Mouse (Mus musculus): ENCODE data around the gene Kif3b. TPM values are rescaled to one million over a fixed set of nuclear protein-coding genes. Genes with fewer than 3 reads are reported as not detected.
A peak's percentile ranks its signal among the peaks of the same experiment; 100 is the strongest.
"Not testable (repeated sequence)": the region's sequence is repeated elsewhere in the genome, so short reads cannot be mapped to it uniquely, and the experiment has no call there.

Kif3b gene
- polyA plus RNA-seq, 1 experiment = 9.4 TPM

GRCm38 (mm10) chr2:153346221-153347182 lies 55.3 kb downstream of the Kif3b start:
- H3K4me3 ChIP-seq (ENCODE audit: insufficient read depth, low read depth, low read length) = peak overlapping the region; percentile 96
- H3K4me1 ChIP-seq (ENCODE audit: control insufficient read depth, insufficient read depth, insufficient read length, low read length) = peaks cover 11% of the 10 kb centered on the region
- peak overlapping the region; percentile 94 for H3K27ac ChIP-seq (replicated peaks; ENCODE audit: low read depth, low read length)

DNA sequence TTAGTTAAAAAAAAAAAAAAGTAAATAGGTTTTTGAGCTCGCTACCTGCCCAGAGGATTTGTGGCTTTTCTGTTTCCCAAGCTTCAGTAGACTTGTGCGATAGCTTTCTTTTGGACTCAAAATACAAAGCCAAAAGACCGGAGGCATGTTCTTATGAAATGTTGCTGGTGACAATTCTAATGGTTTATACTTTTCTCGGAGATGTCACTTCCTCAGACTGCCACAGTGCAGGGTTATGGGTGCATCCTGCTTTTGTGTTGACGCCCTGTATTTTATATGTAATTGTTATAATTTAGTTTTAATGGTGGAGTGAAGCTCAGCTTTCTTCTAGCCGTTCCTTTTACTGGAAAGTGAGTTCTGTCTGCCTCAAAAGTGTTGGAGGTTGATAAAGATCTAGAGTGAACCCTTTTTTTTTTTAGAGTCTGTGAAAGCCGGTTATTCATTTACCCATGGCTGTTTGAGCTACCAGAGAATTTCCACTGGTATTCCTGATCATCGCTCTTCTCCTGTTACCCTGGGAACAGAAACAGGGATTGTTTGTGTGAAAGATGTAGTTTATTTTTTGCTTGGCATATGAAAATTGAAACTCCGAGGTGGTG lies 56.1 kb downstream of the Kif3b start:
- peaks cover 11% of the 10 kb centered on the region for H3K4me1 ChIP-seq (ENCODE audit: control insufficient read depth, insufficient read depth, insufficient read length, low read length)
- H3K27ac ChIP-seq (replicated peaks; ENCODE audit: low read depth, low read length) = peak overlapping the region; percentile 65
- peak overlapping the region; percentile 96 for H3K4me3 ChIP-seq (ENCODE audit: insufficient read depth, low read depth, low read length)

- Histone ChIP-seq H3K27ac (replicated peaks; ENCODE audit: low read depth, low read length) (no peak overlapping the region), H3K4me3 (ENCODE audit: insufficient read depth, low read depth, low read length) (no peak overlapping the region), H3K4me1 (ENCODE audit: control insufficient read depth, insufficient read depth, insufficient read length, low read length) (peaks cover 11% of the 10 kb centered on the region)
Measured at GRCm38 (mm10) chr2:153348100-153348831, 57.1 kb downstream of the Kif3b start.

- Histone ChIP-seq H3K4me1 (ENCODE audit: control insufficient read depth, insufficient read depth, insufficient read length, low read length) (peaks cover 11% of the 10 kb centered on the region), H3K4me3 (ENCODE audit: insufficient read depth, low read depth, low read length) (no peak overlapping the region; the same call in 1 of the 2 replicates), H3K27ac (replicated peaks; ENCODE audit: low read depth, low read length) (peak overlapping the region; percentile 27)
Measured at GRCm38 (mm10) chr2:153350552-153351181, 59.5 kb downstream of the Kif3b start.

- Histone ChIP-seq H3K27ac (replicated peaks; ENCODE audit: low read depth, low read length) (no peak overlapping the region), H3K4me3 (ENCODE audit: insufficient read depth, low read depth, low read length) (no peak overlapping the region), H3K4me1 (ENCODE audit: control insufficient read depth, insufficient read depth, insufficient read length, low read length) (peaks cover 11% of the 10 kb centered on the region)
Measured at GRCm38 (mm10) chr2:153354648-153355047, 63.4 kb downstream of the Kif3b start.

GRCm38 (mm10) chr2:153356784-153357183 lies 65.6 kb downstream of the Kif3b start:
- no peak overlapping the region for H3K4me3 ChIP-seq (ENCODE audit: insufficient read depth, low read depth, low read length)
- no peak overlapping the region for H3K27ac ChIP-seq (replicated peaks; ENCODE audit: low read depth, low read length)
- no peaks in the 10 kb centered on the region for H3K4me1 ChIP-seq (ENCODE audit: control insufficient read depth, insufficient read depth, insufficient read length, low read length)

GRCm38 (mm10) chr2:153361101-153361710 lies 70.0 kb downstream of the Kif3b start:
- no peaks in the 10 kb centered on the region for H3K4me1 ChIP-seq (ENCODE audit: control insufficient read depth, insufficient read depth, insufficient read length, low read length)
- no peak overlapping the region for H3K4me3 ChIP-seq (ENCODE audit: insufficient read depth, low read depth, low read length)
- H3K27ac ChIP-seq (replicated peaks; ENCODE audit: low read depth, low read length) = no peak overlapping the region

DNA sequence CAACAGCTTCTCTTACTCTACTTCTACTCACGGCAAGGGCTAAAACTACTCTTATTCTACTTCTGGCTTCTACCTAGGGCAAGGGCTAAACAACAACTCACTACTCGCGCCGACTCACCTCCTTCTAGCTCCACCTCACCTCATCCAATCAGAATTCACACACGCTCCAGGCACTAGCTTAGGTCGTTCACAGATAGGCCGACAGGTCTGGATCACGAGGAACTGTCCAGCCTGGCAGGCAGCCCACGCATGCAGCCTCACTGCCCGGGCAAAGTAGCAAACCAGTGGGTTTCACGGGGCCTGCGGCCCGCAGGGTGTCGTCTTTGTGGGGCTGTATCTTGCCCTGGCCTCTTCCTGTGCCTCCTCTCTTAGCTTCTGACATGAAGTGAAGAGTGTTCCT lies 73.3 kb downstream of the Kif3b start:
- not testable (repeated sequence) for H3K4me1 ChIP-seq (ENCODE audit: control insufficient read depth, insufficient read depth, insufficient read length, low read length); H3K4me3 ChIP-seq (ENCODE audit: insufficient read depth, low read depth, low read length); H3K27ac ChIP-seq (replicated peaks; ENCODE audit: low read depth, low read length)

DNA sequence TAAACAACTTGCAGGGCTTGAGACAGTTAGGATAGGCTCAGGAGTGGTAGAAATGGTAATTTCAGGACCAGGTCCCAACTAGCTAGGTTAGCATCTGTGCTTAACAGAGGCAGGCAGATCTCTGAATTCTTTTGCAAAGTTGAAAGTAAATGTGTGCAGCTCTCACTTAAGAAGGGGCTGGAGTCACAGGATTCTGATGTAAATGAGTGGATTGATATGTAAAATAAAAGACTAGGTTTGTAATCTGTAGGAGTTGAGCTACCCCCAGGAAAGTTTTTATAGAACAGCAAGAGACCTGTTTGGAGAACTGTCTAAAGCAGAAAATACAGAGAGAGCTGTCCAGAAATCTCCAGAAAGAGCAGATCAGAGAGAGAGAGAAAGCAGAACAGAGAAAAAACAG lies 79.7 kb downstream of the Kif3b start:
- no peaks in the 10 kb centered on the region for H3K4me1 ChIP-seq (ENCODE audit: control insufficient read depth, insufficient read depth, insufficient read length, low read length)
- H3K4me3 ChIP-seq (ENCODE audit: insufficient read depth, low read depth, low read length) = no peak overlapping the region
- H3K27ac ChIP-seq (replicated peaks; ENCODE audit: low read depth, low read length) = no peak overlapping the region

DNA sequence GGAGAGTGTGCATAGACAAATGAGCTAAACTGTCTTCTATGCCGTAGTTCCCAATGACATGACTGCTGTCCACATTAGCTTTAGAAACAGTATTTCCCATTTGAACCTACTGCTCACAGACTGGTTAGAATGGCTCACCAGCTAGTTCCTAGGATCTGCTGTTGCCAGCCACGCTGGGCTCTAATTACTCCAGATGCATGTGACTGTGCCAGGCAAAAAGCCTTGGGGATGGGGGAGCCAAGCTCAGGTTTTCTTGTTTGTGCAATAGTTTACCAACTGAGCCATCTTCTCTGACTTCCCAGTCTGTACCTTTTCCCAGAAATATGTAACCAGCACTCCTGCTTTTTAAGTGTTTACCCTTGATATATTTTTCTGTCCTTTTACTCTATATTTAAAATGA lies 84.2 kb downstream of the Kif3b start:
- Histone ChIP-seq H3K4me3 (ENCODE audit: insufficient read depth, low read depth, low read length) (no peak overlapping the region), H3K4me1 (ENCODE audit: control insufficient read depth, insufficient read depth, insufficient read length, low read length) (no peaks in the 10 kb centered on the region), H3K27ac (replicated peaks; ENCODE audit: low read depth, low read length) (no peak overlapping the region)

DNA sequence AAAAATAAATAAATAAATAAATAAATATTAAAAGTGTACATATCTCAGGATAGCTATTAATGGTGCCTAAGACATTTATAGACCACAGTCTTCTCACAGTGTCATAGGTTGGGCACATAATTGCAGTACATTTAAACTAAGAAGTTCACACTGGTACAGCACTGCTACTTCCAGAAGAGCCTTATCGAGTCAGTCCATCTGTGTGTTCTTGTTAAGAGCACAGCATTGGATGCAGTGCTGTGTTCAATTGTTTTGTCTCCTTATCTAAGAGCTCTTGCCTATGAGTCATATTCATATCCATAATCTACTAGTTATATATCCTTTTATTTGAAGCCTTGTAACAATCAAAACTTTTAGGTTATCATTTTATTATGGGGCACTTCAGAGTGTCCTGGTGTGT lies 89.3 kb downstream of the Kif3b start:
- H3K4me1 ChIP-seq (ENCODE audit: control insufficient read depth, insufficient read depth, insufficient read length, low read length) = no peaks in the 10 kb centered on the region
- H3K4me3 ChIP-seq (ENCODE audit: insufficient read depth, low read depth, low read length) = no peak overlapping the region
- H3K27ac ChIP-seq (replicated peaks; ENCODE audit: low read depth, low read length) = no peak overlapping the region

Other genes with a start within 250 kb of the Kif3b start
- 4.0 and 4.5 TPM in 2 replicates for gene Ccm2l, start 225.5 kb upstream of the Kif3b start, polyA plus RNA-seq (2012; ENCODE audit: insufficient read depth, insufficient read length, missing spikeins)
- 1.1 and 1.7 TPM in 2 replicates for gene Hck, start 182.9 kb upstream of the Kif3b start, polyA plus RNA-seq (2012; ENCODE audit: insufficient read depth, insufficient read length, missing spikeins)
- gene Tm9sf4, start 130.1 kb upstream of the Kif3b start, polyA plus RNA-seq (2012; ENCODE audit: insufficient read depth, insufficient read length, missing spikeins) = 28.8 and 36.9 TPM in 2 replicates
- gene Tspyl3, start 66.0 kb upstream of the Kif3b start, polyA plus RNA-seq (2012; ENCODE audit: insufficient read depth, insufficient read length, missing spikeins) = 0.32 and 0.38 TPM in 2 replicates
- gene Plagl2, start 50.0 kb upstream of the Kif3b start, polyA plus RNA-seq (2012; ENCODE audit: insufficient read depth, insufficient read length, missing spikeins) = 1.7 and 2.8 TPM in 2 replicates
- 10.2 and 11.0 TPM in 2 replicates for gene Pofut1, start 49.9 kb upstream of the Kif3b start, polyA plus RNA-seq (2012; ENCODE audit: insufficient read depth, insufficient read length, missing spikeins)
- 4.9 and 6.2 TPM in 2 replicates for gene Asxl1, start 54.4 kb downstream of the Kif3b start, polyA plus RNA-seq (2012; ENCODE audit: insufficient read depth, insufficient read length, missing spikeins)
- gene 4930404H24Rik, start 201.4 kb downstream of the Kif3b start, polyA plus RNA-seq (2012; ENCODE audit: insufficient read depth, insufficient read length, missing spikeins) = not detected in 2 replicates
- 3.4 and 7.1 TPM in 2 replicates for gene Nol4l, start 238.6 kb downstream of the Kif3b start, polyA plus RNA-seq (2012; ENCODE audit: insufficient read depth, insufficient read length, missing spikeins)

Data from brown adipose tissue, adult 24 weeks (tissue).